Mouse (Mus musculus) forebrain, embryonic 11.5 days (tissue): ENCODE results near the gene Rnf121. TPM values are rescaled to one million over a fixed set of nuclear protein-coding genes. Genes with fewer than 3 reads are reported as not detected.

Experiments
- ATAC-seq: fragments of 200-750 bp; cut with Nextera tagmentation; replicated peaks from 2 replicates; pipeline ENCODE4 v1.8.0; 2017; ENCODE audit warnings: moderate TSS enrichment; ENCODE audit not compliant: low FRiP score
- DNase-seq: peaks from one replicate; pipeline ENCODE4 v3.0.0-alpha.2; 2017; ENCODE audit warnings: low spot score
- H3K27ac ChIP-seq: fragments of 300-500 bp; sonication (generic); 2 replicates; pipeline ENCODE4 v1.5.1; 2014; ENCODE audit warnings: low read depth, low read length
- H3K27me3 ChIP-seq: fragments of 300-500 bp; sonication (generic); 2 replicates; pipeline ENCODE4 v1.6.1; 2014; ENCODE audit warnings: mild to moderate bottlenecking, low read length, mixed read lengths; ENCODE audit not compliant: control insufficient read depth, insufficient read depth
- H3K36me3 ChIP-seq: fragments of 300-500 bp; sonication (generic); 2 replicates; pipeline ENCODE4 v1.6.1; 2014; ENCODE audit warnings: mild to moderate bottlenecking, low read length, moderate library complexity, mixed read lengths; ENCODE audit not compliant: control insufficient read depth, insufficient read depth
- H3K4me1 ChIP-seq: fragments of 300-500 bp; sonication (generic); replicated peaks from 2 replicates; pipeline ENCODE4 v1.6.1; 2014; ENCODE audit warnings: low read length, mixed read lengths; ENCODE audit not compliant: control insufficient read depth, insufficient read depth
- H3K4me2 ChIP-seq: fragments of 300-500 bp; sonication (generic); 2 replicates; pipeline ENCODE4 v1.6.1; 2014; ENCODE audit warnings: low read depth, mild to moderate bottlenecking, low read length, moderate library complexity, mixed read lengths; ENCODE audit not compliant: severe bottlenecking
- H3K4me3 ChIP-seq: fragments of 300-500 bp; sonication (generic); 2 replicates; pipeline ENCODE4 v1.5.1; 2014; ENCODE audit warnings: low read depth, low read length
- H3K9ac ChIP-seq: fragments of 300-500 bp; sonication (generic); 2 replicates; pipeline ENCODE4 v1.6.1; 2014; ENCODE audit warnings: low read length
- H3K9me3 ChIP-seq: fragments of 300-500 bp; sonication (generic); 2 replicates; pipeline ENCODE4 v1.6.1; 2016; ENCODE audit warnings: low read length, mixed read lengths; ENCODE audit not compliant: control insufficient read depth
- WGBS: fragments of 180-500 bp; shearing (Covaris S2); extraction: QIAGEN DNeasy Blood & Tissue Kit; methylation state at CpG from one replicate; pipeline ENCODE4 v1.1.7; 2014; 5-methylcytosine and 5-hydroxymethylcytosine counted together
- polyA plus RNA-seq: library from polyadenylated mRNA; unstranded; fragments of >200 nt; fragmentation: Nextera tagmentation; extraction: Ambion mirVana; gene quantifications from 2 replicates; pipeline ENCODE4 v1.2.1, GENCODE M21; 2014

The Rnf121 gene
- polyA plus RNA-seq, 1 experiment from 2014 or later = 30.2 TPM

DNA sequence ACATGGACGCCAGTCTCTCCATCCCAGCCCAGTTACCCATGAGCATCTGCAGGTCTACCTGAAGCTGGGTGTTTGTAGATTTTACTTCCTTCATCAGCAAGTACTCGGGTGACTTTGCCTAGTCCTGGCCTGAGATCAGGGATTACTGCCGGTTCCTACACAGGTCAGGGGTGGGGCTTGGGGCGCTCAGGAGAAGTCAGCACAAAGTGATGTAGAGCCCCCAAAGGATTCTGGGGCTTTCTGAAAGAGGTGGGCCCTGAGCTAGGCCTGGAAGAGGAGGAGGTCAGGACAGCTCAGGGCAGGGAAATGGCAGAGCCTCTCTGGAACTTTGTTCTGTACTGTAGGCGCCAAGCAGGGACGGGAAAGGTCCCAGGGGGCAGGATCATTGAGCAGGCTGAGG is 37.4 kb upstream of the Rnf121 start:
- no peak overlapping the region for H3K9ac ChIP-seq
- 38% methylated on average over 6 of the region's 6 CpGs for WGBS
- H3K27me3 ChIP-seq = no peaks in the 10 kb centered on the region
- H3K4me2 ChIP-seq = no peak overlapping the region
- no peak for DNase-seq
- no peak overlapping the region for H3K27ac ChIP-seq
- peaks cover 7% of the 10 kb centered on the region; the same call in 1 of the 2 replicates for H3K4me1 ChIP-seq
- H3K4me3 ChIP-seq = no peak overlapping the region
- H3K36me3 ChIP-seq = no peaks in the 10 kb centered on the region
- no peak for ATAC-seq
- H3K9me3 ChIP-seq = no peaks in the 10 kb centered on the region

GRCm38 (mm10) chr7:102102241-102102640 is 37.0 kb upstream of the Rnf121 start:
- ATAC-seq = no peak
- Histone ChIP-seq H3K4me1 (peaks cover 7% of the 10 kb centered on the region; the same call in 1 of the 2 replicates), H3K27ac (no peak overlapping the region), H3K27me3 (no peaks in the 10 kb centered on the region), H3K9ac (no peak overlapping the region), H3K36me3 (no peaks in the 10 kb centered on the region), H3K9me3 (no peaks in the 10 kb centered on the region), H3K4me3 (no peak overlapping the region), H3K4me2 (no peak overlapping the region)
- DNase-seq = no peak
- 48% methylated on average over 8 of the region's 8 CpGs for WGBS

GRCm38 (mm10) chr7:102101487-102101886 is 36.2 kb upstream of the Rnf121 start, which contains the start of gene Art1:
Art1 (plus strand) TSS chr7:102101743.
- Histone ChIP-seq H3K9me3 (no peaks in the 10 kb centered on the region), H3K9ac (no peak within 1 kb of the TSS), H3K4me1 (peaks cover 5% of the 10 kb centered on the region; the same call in 1 of the 2 replicates), H3K36me3 (no peaks in the 10 kb centered on the region), H3K4me2 (no peak within 1 kb of the TSS; the same call in 1 of the 2 replicates), H3K27me3 (no peaks in the 10 kb centered on the region), H3K4me3 (no peak within 1 kb of the TSS), H3K27ac (no peak within 1 kb of the TSS)
- 38% methylated on average over 5 of the region's 5 CpGs for WGBS
- DNase-seq (no peak), ATAC-seq (no peak)

DNA sequence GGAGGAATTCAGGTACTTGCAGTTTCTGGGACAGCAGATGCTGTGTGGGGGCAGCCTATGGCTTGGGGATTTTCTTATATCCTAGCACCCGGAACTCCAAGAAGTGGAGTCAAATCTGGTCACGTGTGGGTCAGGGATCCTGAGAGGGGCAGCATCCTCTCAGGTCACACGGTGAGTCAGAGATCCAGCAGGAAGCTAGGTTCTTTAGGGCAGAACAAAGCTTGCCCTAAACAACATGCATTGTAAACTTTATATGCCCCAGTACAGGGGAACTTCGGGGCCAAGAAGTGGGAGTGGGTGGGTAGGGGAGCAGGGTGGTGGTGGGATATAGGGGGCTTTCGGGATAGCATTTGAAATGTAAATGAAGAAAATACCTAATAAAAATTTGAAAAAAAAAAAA is 35.6 kb upstream of the Rnf121 start:
- Histone ChIP-seq H3K4me1 (peaks cover 5% of the 10 kb centered on the region; the same call in 1 of the 2 replicates), H3K9me3 (no peaks in the 10 kb centered on the region), H3K27ac (no peak overlapping the region), H3K36me3 (no peaks in the 10 kb centered on the region), H3K4me3 (no peak overlapping the region), H3K9ac (no peak overlapping the region), H3K4me2 (no peak overlapping the region), H3K27me3 (no peaks in the 10 kb centered on the region)
- no peak for ATAC-seq
- no peak for DNase-seq
- WGBS = 65% methylated on average over 5 of the region's 5 CpGs

- no peak overlapping the region for H3K27ac ChIP-seq
- DNase-seq = peak; percentile 67
- H3K9ac ChIP-seq = peak overlapping the region; percentile 43; the same call in 1 of the 2 replicates
These were observed 34.7 kb upstream of the Rnf121 start for GRCm38 (mm10) chr7:102099760-102100661.

DNA sequence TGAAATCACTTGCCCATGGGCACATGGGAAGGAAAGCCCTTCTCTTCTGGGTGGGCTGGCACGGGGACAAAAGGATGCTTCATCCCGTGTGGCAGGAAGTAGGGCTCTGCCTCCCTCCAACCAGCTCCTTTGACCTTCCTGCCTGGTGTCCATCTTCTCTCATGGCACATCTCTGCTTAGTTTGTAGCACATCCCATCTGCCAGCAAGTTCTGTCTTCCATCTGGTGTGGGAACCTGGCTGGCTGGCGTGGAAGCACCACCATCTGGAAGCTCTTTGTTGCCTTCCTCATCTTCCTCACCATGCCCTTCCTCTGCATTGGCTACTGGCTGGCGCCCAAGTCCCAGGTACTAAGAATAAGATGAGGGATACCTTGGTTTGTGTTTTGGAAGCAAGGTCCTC is 22.1 kb upstream of the Rnf121 start:
- no peak overlapping the region for H3K4me3 ChIP-seq
- no peaks in the 10 kb centered on the region for H3K9me3 ChIP-seq
- H3K4me2 ChIP-seq = no peak overlapping the region
- WGBS = 91% methylated on average over 4 of the region's 4 CpGs
- no peak overlapping the region for H3K27ac ChIP-seq
- DNase-seq = peak; percentile 34
- no peaks in the 10 kb centered on the region for H3K4me1 ChIP-seq
- no peaks in the 10 kb centered on the region for H3K27me3 ChIP-seq
- no peak overlapping the region for H3K9ac ChIP-seq
- no peaks in the 10 kb centered on the region for H3K36me3 ChIP-seq
- no peak for ATAC-seq

More at GRCm38 (mm10) chr7:102099760-102100661, 34.7 kb upstream of the Rnf121 start:
- Histone ChIP-seq H3K4me1 (peaks cover 5% of the 10 kb centered on the region; the same call in 1 of the 2 replicates), H3K27me3 (no peaks in the 10 kb centered on the region), H3K36me3 (no peaks in the 10 kb centered on the region), H3K4me2 (peak overlapping the region; percentile 44), H3K4me3 (peak overlapping the region; percentile 12), H3K9me3 (no peaks in the 10 kb centered on the region)
- ATAC-seq = peak; percentile 81
- WGBS = 4% methylated on average over 30 of the region's 30 CpGs

- Histone ChIP-seq H3K4me3 (no peak overlapping the region), H3K4me1 (no peaks in the 10 kb centered on the region), H3K36me3 (peaks cover 4% of the 10 kb centered on the region; the same call in 1 of the 2 replicates), H3K9ac (no peak overlapping the region), H3K27me3 (no peaks in the 10 kb centered on the region), H3K4me2 (no peak overlapping the region), H3K27ac (no peak overlapping the region), H3K9me3 (no peaks in the 10 kb centered on the region)
- WGBS = 91% methylated on average over 26 of the region's 26 CpGs
- ATAC-seq = no peak
- DNase-seq = peak; percentile 47
These were observed 18.9 kb upstream of the Rnf121 start for GRCm38 (mm10) chr7:102084041-102084696.

DNA sequence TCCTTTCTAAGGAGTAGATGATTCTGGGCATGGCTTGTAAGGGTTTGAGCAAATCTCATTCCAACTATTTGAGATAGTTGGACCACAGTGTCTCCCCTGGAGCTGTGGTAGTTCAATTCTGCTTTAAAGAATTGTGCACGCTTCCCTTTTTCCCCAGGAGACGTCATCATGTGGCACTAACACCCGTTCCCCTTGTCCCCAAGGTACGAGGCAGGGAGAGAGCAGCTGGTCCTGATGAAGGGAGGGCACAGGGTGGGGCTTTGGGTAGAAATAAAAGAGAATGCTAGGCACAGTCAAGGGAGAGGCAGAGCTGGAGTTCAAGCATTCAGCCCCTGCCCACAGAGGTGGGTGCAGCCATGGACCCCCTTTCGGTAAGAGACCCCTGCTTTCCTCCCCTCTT is 17.5 kb upstream of the Rnf121 start, which contains the start of gene Trpc2:
Trpc2 (plus strand) TSS at position 301 of the 400 bp plus-strand sequence.
- WGBS = 91% methylated on average over 5 of the region's 5 CpGs
- no peaks in the 10 kb centered on the region for H3K9me3 ChIP-seq
- H3K9ac ChIP-seq = no peak within 1 kb of the TSS
- H3K4me1 ChIP-seq = no peaks in the 10 kb centered on the region
- ATAC-seq = no peak
- H3K27me3 ChIP-seq = no peaks in the 10 kb centered on the region
- no peak within 1 kb of the TSS for H3K27ac ChIP-seq
- no peak within 1 kb of the TSS for H3K4me3 ChIP-seq
- no peak within 1 kb of the TSS for H3K4me2 ChIP-seq
- DNase-seq = no peak
- peaks cover 4% of the 10 kb centered on the region; the same call in 1 of the 2 replicates for H3K36me3 ChIP-seq
